Mouse (Mus musculus): ENCODE data around the gene Thra. TPM values are rescaled to one million over a fixed set of nuclear protein-coding genes. Genes with fewer than 3 reads are reported as not detected.
A peak's percentile ranks its signal among the peaks of the same experiment; 100 is the strongest.

The Thra gene
- polyA plus RNA-seq, 1 experiment: 23.5 TPM

- no peak overlapping the region for H3K4me3 ChIP-seq (ENCODE audit: insufficient read depth, low read length)
- no peak overlapping the region for H3K27ac ChIP-seq (ENCODE audit: insufficient read depth, low read depth, low read length)
- H3K4me1 ChIP-seq (ENCODE audit: control insufficient read depth, insufficient read depth, low read length): peaks cover 18% of the 10 kb centered on the region
- TF ChIP-seq CTCF (IDR thresholded peaks at IDR 0.05; ENCODE audit: low read depth, low read length): no peak
- TF ChIP-seq POLR2A (IDR thresholded peaks at IDR 0.05; ENCODE audit: borderline replicate concordance, low read depth, low read length): no peak
These were observed 68.0 kb downstream of the Thra start for GRCm38 (mm10) chr11:98808417-98808816.

- Histone ChIP-seq H3K4me3 (ENCODE audit: insufficient read depth, low read length) (peak overlapping the region; percentile 81), H3K27ac (ENCODE audit: insufficient read depth, low read depth, low read length) (peak overlapping the region; percentile 78), H3K4me1 (ENCODE audit: control insufficient read depth, insufficient read depth, low read length) (peaks cover 26% of the 10 kb centered on the region)
- TF ChIP-seq POLR2A (IDR thresholded peaks at IDR 0.05; ENCODE audit: borderline replicate concordance, low read depth, low read length) (0 out of 2 replicates have a peak, but pooled peaks have one; percentile 33), CTCF (IDR thresholded peaks at IDR 0.05; ENCODE audit: low read depth, low read length) (no peak)
These were observed 69.2 kb downstream of the Thra start for GRCm38 (mm10) chr11:98809457-98810290.

GRCm38 (mm10) chr11:98810686-98811085, 70.2 kb downstream of the Thra start:
- Histone ChIP-seq H3K27ac (ENCODE audit: insufficient read depth, low read depth, low read length) (no peak overlapping the region), H3K4me3 (ENCODE audit: insufficient read depth, low read length) (peak overlapping the region; percentile 81), H3K4me1 (ENCODE audit: control insufficient read depth, insufficient read depth, low read length) (peaks cover 33% of the 10 kb centered on the region)
- TF ChIP-seq CTCF (IDR thresholded peaks at IDR 0.05; ENCODE audit: low read depth, low read length) (no peak), POLR2A (IDR thresholded peaks at IDR 0.05; ENCODE audit: borderline replicate concordance, low read depth, low read length) (no peak)

- TF ChIP-seq CTCF (IDR thresholded peaks at IDR 0.05; ENCODE audit: low read depth, low read length) (no peak), POLR2A (IDR thresholded peaks at IDR 0.05; ENCODE audit: borderline replicate concordance, low read depth, low read length) (no peak)
- H3K4me1 ChIP-seq (ENCODE audit: control insufficient read depth, insufficient read depth, low read length): peaks cover 36% of the 10 kb centered on the region
- H3K27ac ChIP-seq (ENCODE audit: insufficient read depth, low read depth, low read length): peak overlapping the region; percentile 82
These were observed 76.3 kb downstream of the Thra start for GRCm38 (mm10) chr11:98816706-98817239.

More at GRCm38 (mm10) chr11:98816706-98817239, 76.3 kb downstream of the Thra start:
- H3K4me3 ChIP-seq (ENCODE audit: insufficient read depth, low read length): no peak overlapping the region

Other genes with a start within 250 kb of the Thra start
- not detected in 2 replicates for gene Ikzf3, start 194.6 kb upstream of the Thra start, polyA plus RNA-seq (2012; ENCODE audit: insufficient read depth, insufficient read length, missing spikeins)
- gene Zpbp2, start 189.5 kb upstream of the Thra start, polyA plus RNA-seq (2012; ENCODE audit: insufficient read depth, insufficient read length, missing spikeins): not detected in 2 replicates
- 17.1 and 18.5 TPM in 2 replicates for gene Ormdl3, start 153.3 kb upstream of the Thra start, polyA plus RNA-seq (2012; ENCODE audit: insufficient read depth, insufficient read length, missing spikeins)
- gene Lrrc3c, start 142.3 kb upstream of the Thra start, polyA plus RNA-seq (2012; ENCODE audit: insufficient read depth, insufficient read length, missing spikeins): not detected in 2 replicates
- gene Gm12355, start 115.0 kb upstream of the Thra start, polyA plus RNA-seq (2012; ENCODE audit: insufficient read depth, insufficient read length, missing spikeins): 9.6 and 15.5 TPM in 2 replicates
- gene Gsdma3, start 114.3 kb upstream of the Thra start, polyA plus RNA-seq (2012; ENCODE audit: insufficient read depth, insufficient read length, missing spikeins): not detected in 2 replicates
- gene Gsdma2, start 93.9 kb upstream of the Thra start, polyA plus RNA-seq (2012; ENCODE audit: insufficient read depth, insufficient read length, missing spikeins): not detected in 2 replicates
- not detected in 2 replicates for gene Gsdma, start 76.3 kb upstream of the Thra start, polyA plus RNA-seq (2012; ENCODE audit: insufficient read depth, insufficient read length, missing spikeins)
- gene Psmd3, start 58.1 kb upstream of the Thra start, polyA plus RNA-seq (2012; ENCODE audit: insufficient read depth, insufficient read length, missing spikeins): 46.3 and 53.7 TPM in 2 replicates
- not detected in 2 replicates for gene Csf3, start 39.4 kb upstream of the Thra start, polyA plus RNA-seq (2012; ENCODE audit: insufficient read depth, insufficient read length, missing spikeins)
- 26.9 and 32.2 TPM in 2 replicates for gene Med24, start 11.2 kb upstream of the Thra start, polyA plus RNA-seq (2012; ENCODE audit: insufficient read depth, insufficient read length, missing spikeins)
- gene Nr1d1, start 34.7 kb downstream of the Thra start, polyA plus RNA-seq (2012; ENCODE audit: insufficient read depth, insufficient read length, missing spikeins): 7.4 and 8.2 TPM in 2 replicates
- 78.4 and 79.3 TPM in 2 replicates for gene Msl1, start 54.9 kb downstream of the Thra start, polyA plus RNA-seq (2012; ENCODE audit: insufficient read depth, insufficient read length, missing spikeins)
- gene Casc3, start 64.3 kb downstream of the Thra start, polyA plus RNA-seq (2012; ENCODE audit: insufficient read depth, insufficient read length, missing spikeins): 37.9 and 40.1 TPM in 2 replicates
- gene Rapgefl1, start 96.1 kb downstream of the Thra start, polyA plus RNA-seq (2012; ENCODE audit: insufficient read depth, insufficient read length, missing spikeins): 0.62 and 0.65 TPM in 2 replicates
- 16.9 and 20.5 TPM in 2 replicates for gene Wipf2, start 123.0 kb downstream of the Thra start, polyA plus RNA-seq (2012; ENCODE audit: insufficient read depth, insufficient read length, missing spikeins)
- 4.8 and 6.9 TPM in 2 replicates for gene Cdc6, start 167.2 kb downstream of the Thra start, polyA plus RNA-seq (2012; ENCODE audit: insufficient read depth, insufficient read length, missing spikeins)
- 24.0 and 25.9 TPM in 2 replicates for gene Rara, start 187.2 kb downstream of the Thra start, polyA plus RNA-seq (2012; ENCODE audit: insufficient read depth, insufficient read length, missing spikeins)
- gene Gjd3, start 242.4 kb downstream of the Thra start, polyA plus RNA-seq (2012; ENCODE audit: insufficient read depth, insufficient read length, missing spikeins): not detected in 2 replicates